Mouse (Mus musculus): Measurements from ENCODE around the gene Kif22.
A peak's percentile ranks its signal among the peaks of the same experiment; 100 is the strongest.

The Kif22 gene

DNA sequence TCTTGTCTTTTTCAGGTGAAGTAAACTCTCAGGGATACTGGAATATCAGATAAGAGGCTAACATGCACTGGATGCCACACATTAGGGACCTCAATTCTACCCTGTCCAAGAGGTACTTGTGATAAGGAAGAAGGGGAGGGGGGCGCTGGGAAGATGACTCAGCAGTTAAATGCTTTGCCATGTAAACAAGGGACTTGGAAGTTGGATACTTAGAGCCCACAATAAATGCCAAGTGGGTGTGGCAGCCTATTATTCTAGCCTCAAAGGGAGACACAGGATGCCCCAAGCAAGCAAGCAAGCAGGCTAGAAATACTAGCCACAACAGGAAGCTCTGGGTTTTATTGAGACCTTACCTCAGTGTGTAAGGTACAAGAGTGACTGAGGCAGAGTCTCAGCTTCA is 11.0 kb downstream of the Kif22 start:
- no peak for DNase-seq (ENCODE audit: low read depth, low spot score)

DNA sequence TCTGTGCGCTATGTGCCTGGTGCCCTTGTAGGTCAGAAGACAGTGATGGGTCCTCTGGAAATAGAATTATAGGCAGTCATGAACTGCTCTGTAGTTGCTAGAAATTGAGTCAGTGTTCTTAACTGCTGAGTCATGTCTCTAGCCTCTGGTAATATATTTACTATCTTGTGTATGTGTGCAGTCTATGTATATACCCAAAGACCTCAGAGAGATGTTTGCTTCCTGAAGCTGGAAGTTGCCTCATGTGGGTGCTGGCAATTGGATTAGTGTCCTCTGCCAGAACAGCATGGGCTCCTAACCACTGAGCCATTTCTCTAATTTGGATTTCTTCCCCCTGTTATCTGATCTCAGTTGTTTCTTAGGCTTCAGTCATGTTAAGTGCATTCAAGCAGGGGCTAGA is 12.1 kb downstream of the Kif22 start:
- no peak for DNase-seq (ENCODE audit: low read depth, low spot score)

DNA sequence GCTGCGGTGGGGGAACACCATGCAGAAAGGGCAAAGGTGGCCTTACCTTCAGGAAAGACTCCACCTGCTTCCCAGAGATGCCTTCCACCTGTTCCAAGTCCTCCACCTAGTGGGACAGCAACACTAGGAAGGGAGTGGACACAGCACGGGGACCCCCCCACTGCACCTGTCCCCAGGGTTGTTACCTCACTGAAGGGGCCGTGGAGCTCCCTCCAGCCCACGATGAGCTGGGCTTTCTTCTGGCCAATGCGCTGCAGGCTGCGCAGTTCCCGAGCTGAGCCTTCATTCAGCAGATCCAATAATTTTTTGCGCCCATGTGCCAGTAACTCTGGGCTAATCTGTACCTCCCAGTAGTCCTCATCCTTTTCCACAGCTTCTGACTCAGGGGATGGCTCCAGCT is 14.4 kb downstream of the Kif22 start:
- no peak for DNase-seq (ENCODE audit: low read depth, low spot score)

DNA sequence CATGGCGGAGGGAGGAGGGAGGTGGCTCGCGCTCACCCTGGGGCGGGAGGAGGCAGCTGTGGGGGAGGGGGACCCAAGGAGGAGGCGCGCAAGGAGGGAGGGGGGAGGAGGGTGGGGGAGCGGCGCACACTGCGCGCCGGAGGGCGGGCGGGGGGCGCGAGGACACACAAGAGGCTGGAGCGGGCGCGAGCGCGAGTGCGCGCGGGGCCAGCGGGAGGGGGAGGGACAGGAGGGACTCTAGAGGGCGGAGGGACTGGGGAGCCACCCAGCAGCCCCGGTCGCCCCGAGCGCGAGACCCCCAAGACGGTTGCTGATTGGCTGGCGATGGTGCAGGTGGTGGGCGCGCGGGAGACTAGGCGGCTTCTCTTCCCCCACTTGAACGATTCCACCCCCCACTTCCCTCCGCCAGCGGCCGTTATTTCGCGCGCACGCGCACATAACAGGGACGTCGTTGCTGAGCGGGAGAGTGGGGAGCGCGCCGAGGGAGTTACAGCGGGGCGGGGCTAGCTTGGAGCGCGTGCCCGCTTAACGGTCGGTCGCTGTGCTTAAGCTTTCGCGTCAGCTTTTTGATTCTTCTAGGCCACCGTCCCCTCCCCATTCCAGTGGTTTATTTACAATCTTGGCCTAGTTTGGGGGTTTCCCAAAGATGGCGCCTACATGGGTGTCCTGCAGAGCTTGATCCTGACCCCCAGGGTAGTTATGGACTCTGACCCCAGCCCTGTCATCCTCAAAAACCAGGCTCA is 15.1 kb downstream of the Kif22 start, which contains the start of gene Maz:
TSS of gene Maz (minus strand) at position 54 of the 743 bp plus-strand sequence.
- DNase-seq (ENCODE audit: low read depth, low spot score), result peak; percentile 95

DNA sequence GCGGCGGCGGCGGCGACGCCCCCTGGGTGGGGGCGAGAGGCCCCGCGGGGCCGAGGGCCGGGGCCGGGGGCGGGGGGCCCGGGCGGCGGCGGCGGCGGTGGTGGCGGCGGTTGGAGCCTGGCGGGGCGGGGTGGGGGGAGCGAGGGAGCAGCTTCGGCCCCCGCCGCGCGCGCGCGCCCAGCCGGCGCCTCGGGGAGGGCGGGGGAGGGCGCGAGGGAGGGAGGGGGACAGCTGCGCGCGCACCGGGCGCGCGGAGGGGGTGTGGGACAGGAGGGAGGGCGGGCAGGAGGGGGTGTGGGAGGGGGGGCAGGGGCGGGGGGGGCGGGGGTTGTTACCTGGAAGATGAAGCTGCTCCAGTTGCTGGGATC is 15.7 kb downstream of the Kif22 start:
- peak; percentile 54 for DNase-seq (ENCODE audit: low read depth, low spot score)

DNA sequence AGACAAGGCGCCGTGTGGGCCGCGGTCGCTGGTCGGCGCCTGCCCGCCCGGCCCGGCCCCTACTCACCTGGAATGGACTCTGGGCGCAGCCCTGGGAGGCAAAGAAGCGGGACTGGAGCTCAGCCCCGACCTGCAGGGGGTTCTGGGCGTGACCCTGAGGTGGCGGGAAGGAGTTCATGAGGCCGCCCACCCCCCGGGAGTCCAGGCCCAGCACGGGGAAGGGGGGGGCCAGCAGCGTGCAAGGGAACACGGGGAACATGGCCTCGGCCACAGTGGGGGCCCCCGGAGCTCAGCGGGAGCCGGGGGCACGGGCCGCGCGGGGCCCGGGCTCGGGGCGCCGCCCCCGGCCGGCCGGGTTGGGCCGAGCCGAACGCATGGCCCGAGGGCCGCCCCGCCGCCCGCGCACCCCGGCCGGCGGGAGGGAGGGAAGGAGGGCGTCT is 16.1 kb downstream of the Kif22 start:
- no peak for DNase-seq (ENCODE audit: low read depth, low spot score)

DNA sequence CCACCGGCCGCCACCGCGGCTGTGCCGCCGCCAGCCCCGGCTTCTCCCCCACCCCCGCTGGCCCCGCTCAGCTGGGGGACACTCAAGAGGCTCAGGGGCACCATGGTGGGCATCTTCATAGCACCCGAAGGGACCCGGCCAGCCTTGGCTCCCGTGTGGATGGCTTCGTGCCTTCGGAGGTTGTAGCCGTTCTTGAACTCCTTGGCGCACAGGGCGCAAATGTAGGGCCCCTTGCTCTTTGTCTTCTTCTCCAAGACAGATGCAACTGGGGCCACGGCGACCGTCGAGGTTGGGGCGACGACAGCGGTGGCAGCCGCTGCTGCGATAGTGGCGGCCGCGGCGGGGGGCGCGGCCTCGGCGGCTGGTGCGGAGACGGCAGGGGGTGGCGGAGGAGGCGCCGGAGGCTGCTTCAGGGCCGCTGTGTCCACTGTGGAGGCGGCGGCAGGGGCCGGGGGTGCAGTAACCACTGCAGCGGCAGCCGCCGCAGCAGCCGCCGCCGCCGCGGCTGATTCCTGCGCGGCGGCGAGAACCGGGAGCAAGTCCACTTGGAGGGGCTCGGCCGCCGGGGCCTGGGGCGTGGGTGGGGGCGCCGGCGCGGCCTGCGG is 16.6 kb downstream of the Kif22 start:
- no peak for DNase-seq (ENCODE audit: low read depth, low spot score)

DNA sequence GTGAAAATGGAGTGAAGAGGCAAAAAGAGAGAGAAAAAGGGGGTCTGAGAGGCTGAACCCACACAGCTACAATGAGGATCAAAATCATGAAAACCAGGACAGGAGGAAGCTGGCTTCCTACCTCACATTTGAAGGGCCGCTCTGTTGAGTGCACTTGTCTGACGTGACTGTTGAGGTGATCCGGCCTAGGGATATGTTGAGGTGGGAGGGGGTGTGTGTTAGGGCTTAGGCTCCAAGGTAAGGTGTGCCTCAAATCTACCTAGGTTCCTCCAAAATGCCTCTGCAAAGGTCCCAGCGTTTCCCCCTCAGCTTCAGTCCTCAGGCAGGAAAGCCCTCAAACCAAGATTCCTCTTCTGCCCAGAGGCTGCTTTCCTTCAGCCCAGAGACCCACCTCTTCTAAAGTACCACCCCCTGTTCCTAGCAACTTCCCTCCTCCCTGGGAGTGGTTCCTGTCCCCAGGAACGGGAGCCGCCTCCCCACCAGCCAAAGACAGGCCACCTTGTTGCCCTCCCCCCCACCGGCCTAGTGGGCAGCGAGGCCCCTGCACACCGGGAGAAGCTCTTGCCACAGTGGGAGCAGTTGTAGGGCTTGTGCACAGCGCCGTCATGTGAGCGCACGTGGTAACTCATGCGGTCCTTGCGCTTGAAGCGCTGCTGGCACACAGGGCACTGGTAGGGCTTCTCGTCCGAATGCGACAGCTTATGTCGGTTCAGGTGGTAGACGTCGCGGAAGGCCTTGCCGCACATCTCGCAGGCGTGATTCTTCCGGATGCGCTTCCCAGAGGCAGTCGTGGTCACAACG is 17.3 kb downstream of the Kif22 start:
- DNase-seq (ENCODE audit: low read depth, low spot score), result peak; percentile 61

DNA sequence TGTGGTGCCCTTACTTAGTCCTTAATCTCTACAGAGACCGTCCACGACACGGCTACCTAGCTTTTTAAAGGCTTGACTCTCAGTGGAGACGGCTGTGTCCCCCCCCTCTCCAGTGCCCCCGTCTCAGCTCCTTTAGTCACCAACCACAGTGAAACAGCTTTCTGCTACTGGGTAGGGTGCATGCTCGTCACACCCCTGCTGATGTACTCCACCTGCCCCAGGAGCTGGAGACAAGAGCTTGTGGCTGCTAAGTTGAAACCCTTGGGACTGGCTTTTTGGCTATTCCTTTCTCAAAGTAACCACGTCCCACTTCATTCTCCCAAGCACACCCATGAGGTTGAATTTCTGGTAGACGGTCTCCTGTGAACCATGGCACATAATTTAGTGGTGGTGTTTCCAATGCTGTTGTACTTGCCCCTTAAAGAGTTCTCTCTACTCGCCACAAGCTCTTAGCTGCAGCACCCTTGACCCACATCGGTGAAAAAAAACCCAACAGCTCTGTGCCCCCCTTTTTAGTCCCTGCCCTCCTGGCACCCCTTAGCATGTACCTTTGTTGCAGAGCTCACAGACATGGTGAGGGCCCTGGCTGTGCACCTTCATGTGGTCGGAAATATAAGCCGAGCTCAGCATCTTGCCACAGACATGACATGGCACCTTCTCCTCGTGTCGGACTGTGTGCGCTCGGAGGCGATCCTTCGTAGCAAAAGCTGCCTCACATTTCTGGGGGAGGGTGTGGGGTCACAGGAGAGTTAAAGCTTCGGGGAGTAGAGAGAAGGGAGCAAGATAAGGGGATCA is 18.2 kb downstream of the Kif22 start:
- no peak for DNase-seq (ENCODE audit: low read depth, low spot score)

DNA sequence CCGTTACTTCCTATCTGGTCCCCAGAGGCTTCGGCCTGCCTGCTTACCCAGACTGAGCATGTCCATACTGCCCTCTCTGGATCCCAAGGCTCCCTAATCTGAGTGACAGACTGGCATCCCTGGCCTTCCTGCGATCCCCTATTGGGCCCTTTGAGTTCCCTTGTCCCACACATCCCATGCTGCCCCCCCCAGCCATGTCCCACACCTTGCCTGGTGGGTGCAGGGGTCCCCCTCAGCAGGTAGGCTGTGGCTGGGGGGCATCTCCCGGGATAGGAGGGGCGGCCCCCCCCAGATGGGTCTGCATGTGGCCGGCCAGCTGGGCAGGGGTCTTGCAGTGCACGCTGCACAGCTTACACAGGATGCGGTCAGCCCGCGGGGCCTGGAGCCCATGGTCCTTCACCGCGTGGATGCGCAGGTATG is 19.0 kb downstream of the Kif22 start:
- DNase-seq (ENCODE audit: low read depth, low spot score), result no peak

DNA sequence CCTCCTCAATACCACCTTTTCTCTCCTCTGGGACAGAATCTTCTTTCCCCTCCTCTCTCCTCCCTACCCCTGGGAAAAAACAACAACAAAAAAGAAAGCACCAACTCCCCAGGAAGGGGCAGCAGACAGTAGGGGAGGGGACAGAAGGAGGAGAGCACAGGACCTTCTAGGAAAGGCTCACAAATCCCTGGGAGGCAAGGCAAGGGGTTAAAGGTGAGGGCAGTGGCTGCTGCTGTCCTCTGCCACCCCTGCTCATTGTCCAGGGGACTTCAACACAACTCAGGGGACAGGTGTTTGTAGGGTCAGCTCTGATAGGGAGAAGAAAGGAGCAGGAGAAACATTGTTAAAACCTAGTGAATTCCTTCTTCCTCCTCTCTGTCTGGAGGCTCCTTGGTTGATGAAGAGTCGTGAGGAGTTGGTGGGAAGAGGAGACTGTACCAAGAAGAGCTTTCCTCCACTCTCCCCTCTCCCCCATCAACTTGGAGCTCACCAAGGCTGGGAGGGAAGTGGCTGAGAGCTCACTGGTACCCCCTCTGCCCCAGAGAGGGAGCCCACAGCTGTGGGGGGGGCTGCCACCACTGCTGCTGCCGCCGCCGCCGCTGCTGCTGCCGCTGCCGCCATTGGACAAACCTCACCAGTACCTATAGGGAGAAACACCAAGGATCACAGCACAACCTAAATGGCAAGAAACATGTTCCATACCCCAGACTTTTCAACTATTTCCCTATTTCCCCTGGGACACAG is 19.6 kb downstream of the Kif22 start:
- DNase-seq (ENCODE audit: low read depth, low spot score), result no peak

DNA sequence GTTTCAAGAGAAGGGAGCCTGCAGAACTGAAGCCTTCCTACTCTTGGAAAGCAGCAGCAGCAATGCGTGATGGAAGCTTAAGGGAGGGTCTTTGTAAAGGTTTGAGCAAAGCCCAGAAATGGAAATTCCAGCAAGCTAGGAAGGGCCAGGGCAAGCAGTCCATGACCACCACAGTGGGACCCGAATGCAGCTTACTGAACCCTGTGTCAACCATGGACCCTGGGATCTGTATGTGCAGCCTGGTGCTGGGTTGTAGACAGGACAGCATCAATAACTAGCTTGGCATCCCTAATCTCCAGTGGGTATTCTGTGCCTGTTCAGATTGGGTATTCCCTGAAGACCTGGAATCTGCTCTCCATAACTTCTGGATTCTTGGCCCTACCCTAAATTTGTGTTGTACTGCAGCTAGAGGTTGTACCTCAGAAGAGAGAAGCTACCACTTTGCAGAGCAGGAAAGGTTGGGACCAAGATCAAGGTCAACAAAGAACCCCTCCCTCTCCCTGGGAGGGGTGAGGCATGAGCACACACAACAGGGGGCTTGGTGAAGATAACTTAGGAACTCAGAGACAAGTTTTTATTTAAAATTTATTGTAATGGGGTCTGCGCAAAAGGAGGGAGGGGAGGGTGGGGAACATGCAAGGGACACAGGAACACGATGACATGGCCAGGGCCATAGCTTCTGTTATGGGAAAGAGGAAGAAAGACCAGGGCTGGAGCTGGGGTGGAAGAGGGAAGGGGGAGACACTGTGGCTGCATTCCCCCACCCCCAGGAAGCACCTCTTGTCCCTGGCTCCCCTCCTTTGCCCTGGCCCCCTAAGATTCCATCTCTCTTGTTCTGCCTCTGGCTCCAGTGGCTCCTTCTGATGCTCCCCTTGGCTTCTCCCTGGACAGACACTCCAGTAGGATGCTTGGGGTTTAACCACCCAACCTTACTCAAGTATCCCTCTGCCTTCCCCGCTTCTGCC is 20.4 kb downstream of the Kif22 start:
- DNase-seq (ENCODE audit: low read depth, low spot score), result no peak

DNA sequence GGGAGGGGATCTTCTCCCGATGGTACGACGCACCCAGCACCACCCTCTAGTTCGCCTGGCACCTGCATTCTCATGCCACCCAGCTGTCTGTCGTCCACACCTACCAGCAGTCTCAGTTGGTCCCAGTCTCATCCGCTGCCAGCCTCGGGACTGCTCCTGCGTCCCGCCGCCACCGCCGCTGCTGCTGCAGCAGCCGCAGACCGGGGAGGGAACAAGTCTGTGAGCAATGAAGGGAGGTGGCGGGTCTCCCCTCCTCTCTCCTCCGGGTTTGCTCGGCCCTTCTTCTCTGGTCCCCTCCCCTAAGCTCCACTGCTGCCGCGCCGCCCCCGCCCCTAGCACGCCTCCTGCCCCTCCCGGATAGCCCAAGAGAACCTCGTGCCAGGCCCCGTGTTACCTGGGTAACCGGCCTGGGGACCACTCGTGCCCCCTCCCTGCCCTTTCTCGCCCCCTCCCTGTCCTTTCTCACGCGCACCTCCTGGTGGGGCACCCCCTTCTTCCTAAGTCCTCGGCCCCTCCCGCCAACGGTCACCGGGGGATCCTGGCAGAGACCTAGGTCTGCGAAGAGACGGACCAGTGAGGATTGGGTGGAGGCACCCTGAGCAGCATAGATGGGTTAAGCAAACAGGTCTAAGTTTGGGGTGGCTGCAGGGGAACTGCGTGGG is 21.2 kb downstream of the Kif22 start, which contains the start of the genes Gm42742 and Prrt2:
TSS of gene Gm42742 (minus strand) at position 197 of the 662 bp plus-strand sequence.
TSS of gene Prrt2 (minus strand) at position 311 of the 662 bp plus-strand sequence.
- DNase-seq (ENCODE audit: low read depth, low spot score), result no peak

DNA sequence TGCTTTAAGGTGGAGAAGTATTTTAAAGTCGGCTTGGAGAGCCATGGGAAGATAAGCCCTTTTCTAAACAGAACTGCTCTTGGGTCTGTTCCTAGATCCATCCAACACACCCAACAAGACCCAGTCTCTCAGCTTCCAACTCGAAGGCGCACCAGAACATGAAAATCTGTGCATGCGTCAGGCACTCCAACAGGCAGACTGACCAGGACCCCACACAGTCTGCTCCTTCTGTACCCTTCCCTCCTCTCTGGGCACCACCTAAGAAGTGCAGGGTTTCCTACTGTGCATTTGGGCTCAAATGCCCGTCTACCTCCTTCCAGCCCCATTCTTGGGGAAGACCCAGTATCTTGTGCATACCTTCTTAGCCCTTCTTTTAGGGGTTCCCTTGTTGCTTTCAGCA is 21.8 kb downstream of the Kif22 start:
- no peak for DNase-seq (ENCODE audit: low read depth, low spot score)

DNA sequence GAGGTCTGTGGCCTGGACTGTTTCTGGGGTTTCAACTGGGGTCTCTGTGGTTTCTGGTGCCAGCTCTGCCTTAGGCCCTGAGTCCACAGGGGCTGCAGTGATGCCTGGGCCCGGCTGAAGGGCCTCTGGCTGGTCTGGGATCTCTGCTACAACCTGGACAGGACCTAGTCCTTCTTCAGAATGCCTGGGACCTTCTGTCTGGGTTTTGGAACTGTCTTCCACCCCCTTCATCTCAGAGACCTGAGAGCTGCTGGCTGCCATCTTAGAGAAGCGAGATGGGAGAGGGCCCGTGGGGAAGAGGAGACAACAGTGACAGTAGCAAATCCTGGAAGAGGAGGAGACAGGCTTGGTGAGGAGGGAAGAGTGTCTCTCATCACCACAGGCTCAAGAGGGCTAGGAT is 22.2 kb downstream of the Kif22 start:
- DNase-seq (ENCODE audit: low read depth, low spot score), result no peak

DNA sequence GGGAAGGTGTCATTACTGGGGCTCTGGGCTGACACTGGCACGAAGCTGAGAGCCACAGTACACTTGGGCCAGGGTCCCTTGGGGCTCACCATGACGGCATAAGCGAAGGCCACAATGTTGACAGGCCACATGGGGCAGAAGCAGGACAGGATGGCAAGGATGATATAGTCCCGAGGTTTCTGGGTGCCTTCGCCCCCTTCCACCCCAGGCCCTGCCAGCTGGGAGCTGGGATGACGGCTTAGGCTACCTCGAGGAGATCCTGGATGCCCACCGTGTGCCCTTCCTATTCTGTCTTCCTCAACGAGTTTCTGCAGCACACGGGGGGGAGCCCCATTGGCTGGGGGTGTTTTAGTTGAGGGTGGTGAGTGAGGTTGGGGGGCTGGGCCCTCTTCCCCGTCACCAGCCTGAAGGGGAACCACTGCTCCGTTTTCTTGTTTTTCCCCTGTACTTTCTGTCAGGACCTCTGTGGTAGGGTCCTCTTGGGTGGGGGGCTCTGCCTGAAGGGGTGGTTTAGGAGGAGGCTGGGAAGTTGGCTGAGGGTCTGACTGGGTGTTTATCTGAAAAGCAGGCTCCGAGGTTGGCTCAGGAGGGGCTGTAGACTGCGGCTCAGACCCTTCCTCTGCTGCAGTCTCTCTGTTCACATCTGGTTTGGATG is 22.8 kb downstream of the Kif22 start:
- DNase-seq (ENCODE audit: low read depth, low spot score), result no peak

DNA sequence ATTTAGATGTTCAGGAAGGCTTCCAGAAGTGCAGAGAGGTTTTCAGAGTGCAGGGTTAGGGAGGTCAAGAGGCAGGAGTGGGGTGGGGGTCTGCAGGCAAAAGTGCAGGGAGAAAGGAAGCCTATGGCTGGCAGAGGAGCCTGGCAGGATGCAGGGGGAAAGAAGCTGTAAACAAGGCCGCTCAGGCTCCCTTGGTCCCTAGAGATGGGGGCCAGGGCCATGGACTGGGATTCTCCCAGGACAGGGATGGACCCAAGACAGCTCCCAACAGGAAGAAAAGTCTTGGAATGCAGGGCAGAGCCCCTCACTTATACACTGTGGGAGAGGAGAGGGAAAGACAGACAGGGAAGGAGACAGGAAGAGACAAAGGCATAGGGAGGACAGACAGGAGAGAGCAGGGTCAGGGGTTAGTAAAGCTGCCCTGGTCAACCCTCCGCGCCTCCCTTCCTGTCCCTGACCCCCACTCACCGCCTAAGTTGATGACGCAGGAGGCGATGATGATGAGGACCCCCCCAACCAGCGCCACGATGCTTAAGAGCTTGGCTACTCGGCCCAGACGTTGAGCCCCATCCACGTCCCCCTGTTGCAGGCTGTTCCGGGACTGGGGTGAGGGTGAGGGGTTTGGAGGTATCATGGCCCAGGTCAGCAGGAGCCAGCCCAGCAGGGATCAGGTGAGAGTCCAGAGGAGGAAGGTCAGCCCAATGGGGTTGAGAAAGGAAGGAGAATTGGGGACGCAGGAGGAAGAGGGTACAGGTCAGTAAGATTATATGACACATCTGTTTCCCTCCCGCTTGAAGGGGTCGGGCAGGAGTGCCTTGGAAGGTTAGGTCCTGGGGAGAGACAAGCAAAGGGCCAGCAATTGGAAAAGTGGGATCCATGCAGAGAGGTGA is 23.6 kb downstream of the Kif22 start:
- no peak for DNase-seq (ENCODE audit: low read depth, low spot score)

DNA sequence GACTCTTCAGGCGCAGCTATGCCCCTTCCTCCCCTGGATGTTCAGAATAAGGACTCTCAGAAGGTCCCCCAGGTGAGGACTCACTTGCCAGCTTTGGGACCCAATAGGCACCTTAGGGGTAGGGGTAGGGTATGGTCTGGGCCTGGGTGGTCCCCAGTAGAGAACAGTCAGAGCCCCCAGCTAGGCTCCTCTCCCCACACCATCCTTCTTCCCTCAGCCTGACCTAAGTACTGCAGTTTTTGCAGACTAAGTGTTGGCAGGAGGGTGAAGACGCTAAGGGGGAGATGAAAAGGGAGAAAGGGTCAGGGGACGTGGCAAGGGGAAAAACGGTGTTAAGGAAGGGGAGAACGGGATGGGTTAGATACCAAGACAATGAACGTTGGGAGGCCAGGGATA is 24.3 kb downstream of the Kif22 start:
- DNase-seq (ENCODE audit: low read depth, low spot score), result no peak
